Comparison of ENCODE assay signal across 9 mouse cellular contexts in genomic region chr1:54826426-54826986, GRCm38 (mm10).
DNase-seq lines count a peak whose midpoint lies in the region; ATAC-seq and TF ChIP-seq lines count a peak whose summit lies in the region.
"Had no signal": no experiment of that assay in that cellular context is flagged by ENCODE, and none has a peak within 500 bp of the region (broad histone marks: within the 10 kb centered on the region; RNA-seq: fewer than 3 reads in every experiment).

No protein-coding gene starts in this region.

- H3K4me3 ChIP-seq in hindbrain, embryonic 16.5 days (ENCODE audit: low read length) = no peak overlapping the region
- no peak overlapping the region for H3K4me3 ChIP-seq in hindbrain, embryonic 11.5 days (ENCODE audit: low read depth, low read length)
- H3K4me3 ChIP-seq in heart, postnatal 0 days (ENCODE audit: low read depth, low read length) = no peak overlapping the region
- H3K4me3 ChIP-seq in liver, embryonic 16.5 days (ENCODE audit: low read depth, low read length) = no peak overlapping the region

- TF ChIP-seq CTCF in heart, postnatal 0 days (IDR thresholded peaks at IDR 0.05; ENCODE audit: low read depth) = no peak

- WGBS in hindbrain, embryonic 16.5 days = 51% methylated on average over 4 of the region's 4 CpGs
- 74% methylated on average over 4 of the region's 4 CpGs for WGBS in hindbrain, embryonic 11.5 days
- WGBS in heart, postnatal 0 days = 14% methylated on average over 4 of the region's 4 CpGs
- 49% methylated on average over 4 of the region's 4 CpGs for WGBS in liver, embryonic 16.5 days (ENCODE audit: insufficient replicate concordance)

- no peaks in the 10 kb centered on the region; the same call in 1 of the 2 replicates for H3K4me1 ChIP-seq in hindbrain, embryonic 16.5 days (ENCODE audit: control insufficient read depth, insufficient read depth, low read depth, low read length)
- H3K4me1 ChIP-seq in hindbrain, embryonic 11.5 days (replicated peaks; ENCODE audit: control insufficient read depth, insufficient read depth, low read length) = no peaks in the 10 kb centered on the region
- H3K4me1 ChIP-seq in heart, postnatal 0 days (ENCODE audit: control insufficient read depth, insufficient read depth) = peaks cover 36% of the 10 kb centered on the region
- peaks cover 9% of the 10 kb centered on the region for H3K4me1 ChIP-seq in liver, embryonic 16.5 days (ENCODE audit: control insufficient read depth, low read depth, low read length)

- no peak for DNase-seq in hindbrain, embryonic 11.5 days (ENCODE audit: low spot score)
- DNase-seq in cerebellum, postnatal 25 days = peak; percentile 27 to 58
- DNase-seq in heart, postnatal 0 days (ENCODE audit: low spot score) = peak; percentile 90
- peak; percentile 91 for DNase-seq in urinary bladder, postnatal 14 days (ENCODE audit: low spot score)
- no peak for DNase-seq in left cerebral cortex, postnatal 25 days (ENCODE audit: low spot score in 2 of 2)
- DNase-seq in right cerebral cortex, postnatal 25 days = no peak

- ATAC-seq in hindbrain, embryonic 16.5 days = peak; percentile 40; the same call in 1 of the 2 replicates
- no peak for ATAC-seq in hindbrain, embryonic 11.5 days (ENCODE audit: low FRiP score)
- peak; percentile 87 for ATAC-seq in heart, postnatal 0 days (ENCODE audit: insufficient read depth, low read depth)
- peak; percentile 72 for ATAC-seq in liver, embryonic 16.5 days (ENCODE audit: low read depth)

- no peak overlapping the region for H3K4me2 ChIP-seq in hindbrain, embryonic 16.5 days (ENCODE audit: low read length)
- no peak overlapping the region for H3K4me2 ChIP-seq in hindbrain, embryonic 11.5 days (replicated peaks; ENCODE audit: low read depth, low read length)
- no peak overlapping the region for H3K4me2 ChIP-seq in heart, postnatal 0 days (ENCODE audit: low read depth, low read length)
- H3K4me2 ChIP-seq in liver, embryonic 16.5 days (ENCODE audit: low read depth, low read length) = no peak overlapping the region

- no peaks in the 10 kb centered on the region for H3K27me3 ChIP-seq in hindbrain, embryonic 16.5 days (replicated peaks; ENCODE audit: control insufficient read depth, insufficient read depth, low read length)
- no peaks in the 10 kb centered on the region for H3K27me3 ChIP-seq in hindbrain, embryonic 11.5 days (ENCODE audit: control insufficient read depth, insufficient read depth, low read length)
- no peaks in the 10 kb centered on the region for H3K27me3 ChIP-seq in heart, postnatal 0 days (ENCODE audit: control insufficient read depth, insufficient read depth, low read length)
- no peaks in the 10 kb centered on the region for H3K27me3 ChIP-seq in liver, embryonic 16.5 days (ENCODE audit: control insufficient read depth, insufficient read depth, low read depth, low read length)
- H3K27me3 ChIP-seq: CH12.LX had no signal

- intact Hi-C loops in left cerebral cortex, postnatal 25 days (cut with DNase I) = no loop called here

- H3K9ac ChIP-seq in hindbrain, embryonic 16.5 days (ENCODE audit: low read depth, low read length) = no peak overlapping the region
- H3K9ac ChIP-seq in hindbrain, embryonic 11.5 days (ENCODE audit: low read depth, low read length) = no peak overlapping the region
- H3K9ac ChIP-seq in heart, postnatal 0 days (replicated peaks; ENCODE audit: low read depth, low read length) = no peak overlapping the region
- no peak overlapping the region for H3K9ac ChIP-seq in liver, embryonic 16.5 days (ENCODE audit: low read depth, low read length)

- TF ChIP-seq EP300 in heart, postnatal 0 days (IDR thresholded peaks at IDR 0.05; ENCODE audit: low read depth) = 0 out of 2 replicates have a peak, but pooled peaks have one; percentile 54

- H3K27ac ChIP-seq in hindbrain, embryonic 16.5 days (ENCODE audit: low read depth, low read length) = no peak overlapping the region
- H3K27ac ChIP-seq in hindbrain, embryonic 11.5 days (ENCODE audit: low read depth, low read length) = no peak overlapping the region
- H3K27ac ChIP-seq in heart, postnatal 0 days (ENCODE audit: low read depth) = peak overlapping the region; percentile 77
- no peak overlapping the region for H3K27ac ChIP-seq in liver, embryonic 16.5 days (ENCODE audit: low read length)

- H3K9me3 ChIP-seq in hindbrain, embryonic 16.5 days (ENCODE audit: control insufficient read depth, low read length) = no peaks in the 10 kb centered on the region
- no peaks in the 10 kb centered on the region for H3K9me3 ChIP-seq in hindbrain, embryonic 11.5 days (ENCODE audit: control insufficient read depth, low read length)
- no peaks in the 10 kb centered on the region for H3K9me3 ChIP-seq in heart, postnatal 0 days (replicated peaks; ENCODE audit: control insufficient read depth, low read length)
- H3K9me3 ChIP-seq in liver, embryonic 16.5 days (replicated peaks; ENCODE audit: control insufficient read depth, low read length) = no peaks in the 10 kb centered on the region

- H3K36me3 ChIP-seq in hindbrain, embryonic 16.5 days (ENCODE audit: control insufficient read depth, insufficient read depth, low read length) = no peaks in the 10 kb centered on the region
- no peaks in the 10 kb centered on the region for H3K36me3 ChIP-seq in hindbrain, embryonic 11.5 days (ENCODE audit: control insufficient read depth, insufficient read depth, low read length)
- no peaks in the 10 kb centered on the region for H3K36me3 ChIP-seq in heart, postnatal 0 days (replicated peaks; ENCODE audit: control insufficient read depth, insufficient read depth, low read length)
- H3K36me3 ChIP-seq in liver, embryonic 16.5 days (ENCODE audit: control insufficient read depth, insufficient read depth) = no peaks in the 10 kb centered on the region

Comparison
In these comparisons a context has a peak if more than half of its experiments do, and no peak if none do; other contexts are left out.
1. DNase-seq: peak in cerebellum, postnatal 25 days (2 of 2), heart, postnatal 0 days (single experiment) and urinary bladder, postnatal 14 days (single experiment); none in hindbrain, embryonic 11.5 days (single experiment), left cerebral cortex, postnatal 25 days (0 of 2) and right cerebral cortex, postnatal 25 days (single experiment).